Mouse (Mus musculus): ENCODE data around the gene Psph.
"Not testable (repeated sequence)": the region's sequence is repeated elsewhere in the genome, so short reads cannot be mapped to it uniquely, and the experiment has no call there.

Psph gene

GRCm38 (mm10) chr5:129786818-129787790 is at the start of gene Psph:
TSS of gene Psph (minus strand) at chr5:129787449.
- DNase-seq = peak; percentile 98

- not testable (repeated sequence) for DNase-seq
Measured at GRCm38 (mm10) chr5:129790591-129790990, 3.3 kb upstream of the Psph start.

GRCm38 (mm10) chr5:129787818-129788593 is 757 bp upstream of the Psph start:
- no peak for DNase-seq

- DNase-seq = no peak
Measured at GRCm38 (mm10) chr5:129786161-129786560, 1.1 kb downstream of the Psph start.

- no peak for DNase-seq
Measured at GRCm38 (mm10) chr5:129785235-129785870, 1.9 kb downstream of the Psph start.

- DNase-seq = peak; percentile 37
Measured at GRCm38 (mm10) chr5:129782211-129782610, 5.0 kb downstream of the Psph start.

- DNase-seq = no peak
Measured at GRCm38 (mm10) chr5:129780131-129780530, 7.1 kb downstream of the Psph start.

GRCm38 (mm10) chr5:129778996-129779716 is 8.1 kb downstream of the Psph start:
- DNase-seq = peak; percentile 89

- no peak for DNase-seq
Measured at GRCm38 (mm10) chr5:129778348-129778995, 8.8 kb downstream of the Psph start.

- DNase-seq = no peak
Measured at GRCm38 (mm10) chr5:129774661-129775060, 12.6 kb downstream of the Psph start.

GRCm38 (mm10) chr5:129773330-129773729 is 13.9 kb downstream of the Psph start:
- not testable (repeated sequence) for DNase-seq

- DNase-seq = no peak
Measured at GRCm38 (mm10) chr5:129772433-129772832, 14.8 kb downstream of the Psph start.

- DNase-seq = no peak
Measured at GRCm38 (mm10) chr5:129770443-129771355, 16.6 kb downstream of the Psph start.

- no peak for DNase-seq
Measured at GRCm38 (mm10) chr5:129761865-129762540, 25.2 kb downstream of the Psph start.

GRCm38 (mm10) chr5:129759929-129760480 is 27.2 kb downstream of the Psph start:
- DNase-seq = no peak

GRCm38 (mm10) chr5:129756886-129757285 is 30.4 kb downstream of the Psph start:
- DNase-seq = no peak

- no peak for DNase-seq
Measured at GRCm38 (mm10) chr5:129744050-129744449, 43.2 kb downstream of the Psph start.

- no peak for DNase-seq
Measured at GRCm38 (mm10) chr5:129742903-129743488, 44.3 kb downstream of the Psph start.

- DNase-seq = peak; percentile 41
Measured at GRCm38 (mm10) chr5:129740976-129741375, 46.3 kb downstream of the Psph start.

All from lung, postnatal 10 days (tissue).